Mouse (Mus musculus): ENCODE data around the gene 4930579F01Rik.

- no peak for TF ChIP-seq CTCF (conservative IDR thresholded peaks at IDR 0.05; ENCODE audit: insufficient read depth, insufficient read length, low read depth, low read length)
- TF ChIP-seq POLR2A (IDR thresholded peaks at IDR 0.05; ENCODE audit: low read depth, low read length), result no peak
Measured at GRCm38 (mm10) chr3:138227782-138228181, 34.2 kb upstream of the 4930579F01Rik start.

Data from kidney, adult 2 months (tissue).